Mouse (Mus musculus) monocyte, adult 5-6 weeks (primary cell): ENCODE measurements around the gene Synj2. TPM values are rescaled to one million over a fixed set of nuclear protein-coding genes. Genes with fewer than 3 reads are reported as not detected.

Experiments
- ATAC-seq: fragments of 153-309, 156-312 bp; replicated peaks from 2 replicates; pipeline ENCODE4 v1.8.0; 2017; ENCODE audit warnings: mild to moderate bottlenecking; ENCODE audit not compliant: low TSS enrichment, insufficient number of reproducible peaks, severe bottlenecking, poor library complexity, low FRiP score
- total RNA-seq: library from RNA; stranded (forward); fragments of 200-1000, 200-491, 200-594 nt; gene quantifications from 3 replicates; pipeline ENCODE4 v1.2.3, GENCODE M21; 2017

Gene Synj2
- total RNA-seq, 1 experiment from 2014 or later = 0.29 TPM

DNA sequence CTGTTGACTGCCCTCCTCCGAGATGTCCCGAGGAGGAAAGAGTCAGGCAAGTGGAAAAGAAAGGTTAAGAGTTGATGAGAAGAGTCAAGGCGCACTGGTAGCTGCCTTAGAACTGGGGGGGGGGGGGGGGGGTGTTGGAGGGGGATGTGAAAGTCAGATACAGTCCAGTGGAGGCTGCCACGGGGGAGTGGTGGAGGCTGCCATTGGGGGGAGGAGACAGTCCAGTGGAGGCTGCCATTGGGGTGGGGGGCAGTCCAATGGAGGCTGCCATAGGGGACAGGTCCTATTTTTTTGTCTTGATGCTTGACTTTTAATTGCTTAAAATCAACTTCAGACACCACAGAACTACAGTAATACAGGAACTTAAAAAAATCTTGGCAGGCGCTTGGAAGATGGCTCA is 8.9 kb upstream of the Synj2 start:
- no peak for ATAC-seq

GRCm38 (mm10) chr17:5934554-5935324 is 6.3 kb upstream of the Synj2 start:
- peak; percentile 80 for ATAC-seq

GRCm38 (mm10) chr17:5935680-5936079 is 5.4 kb upstream of the Synj2 start:
- no peak for ATAC-seq

GRCm38 (mm10) chr17:5936276-5936675 is 4.8 kb upstream of the Synj2 start:
- no peak for ATAC-seq

DNA sequence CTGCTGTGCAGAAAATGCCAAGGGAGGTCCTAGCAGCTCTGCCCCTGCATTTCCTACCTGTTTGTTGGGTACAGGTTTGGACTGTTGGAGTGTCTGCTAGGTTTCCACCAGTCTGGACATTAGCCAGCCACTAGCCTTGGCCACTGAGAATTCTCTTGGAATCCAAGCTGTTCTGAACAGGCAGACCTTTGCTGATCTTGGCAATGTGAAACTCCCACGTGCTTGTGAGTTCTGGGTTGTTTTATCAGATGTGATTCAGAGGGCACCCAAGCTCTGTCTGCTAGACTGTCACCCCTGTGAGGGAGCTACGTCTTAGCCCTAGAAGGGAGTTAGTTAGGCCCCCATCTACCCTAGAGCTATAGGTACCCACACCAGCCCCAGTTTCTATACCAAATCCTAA is 3.6 kb upstream of the Synj2 start:
- ATAC-seq = no peak

- no peak for ATAC-seq
Measured at GRCm38 (mm10) chr17:5939871-5940270, 1.2 kb upstream of the Synj2 start.

- 0 out of 2 replicates have a peak, but pooled peaks have one; percentile 45 for ATAC-seq
Measured at GRCm38 (mm10) chr17:5940792-5941191, 288 bp upstream of the Synj2 start.

DNA sequence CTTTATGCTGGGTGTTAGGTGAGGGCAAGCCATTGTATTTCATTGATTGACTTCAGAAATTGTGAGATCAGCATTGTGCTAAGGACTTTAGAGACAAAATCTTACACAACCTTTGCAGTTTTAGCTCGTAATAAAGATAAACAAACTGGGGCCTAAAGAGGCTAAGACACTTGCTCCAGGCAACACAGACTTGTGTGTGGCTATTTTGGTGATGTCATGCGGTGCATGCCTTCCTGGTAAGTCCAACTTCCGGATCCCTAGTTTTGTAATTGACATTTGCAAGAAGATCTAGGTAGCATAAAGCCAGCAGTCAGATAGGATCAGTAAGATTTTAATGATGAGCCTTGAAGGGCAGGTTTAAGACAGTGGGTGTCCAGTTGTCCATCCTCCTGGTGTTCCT is 1.1 kb downstream of the Synj2 start:
- no peak for ATAC-seq

GRCm38 (mm10) chr17:5943053-5943452 is 2.0 kb downstream of the Synj2 start:
- ATAC-seq = no peak

DNA sequence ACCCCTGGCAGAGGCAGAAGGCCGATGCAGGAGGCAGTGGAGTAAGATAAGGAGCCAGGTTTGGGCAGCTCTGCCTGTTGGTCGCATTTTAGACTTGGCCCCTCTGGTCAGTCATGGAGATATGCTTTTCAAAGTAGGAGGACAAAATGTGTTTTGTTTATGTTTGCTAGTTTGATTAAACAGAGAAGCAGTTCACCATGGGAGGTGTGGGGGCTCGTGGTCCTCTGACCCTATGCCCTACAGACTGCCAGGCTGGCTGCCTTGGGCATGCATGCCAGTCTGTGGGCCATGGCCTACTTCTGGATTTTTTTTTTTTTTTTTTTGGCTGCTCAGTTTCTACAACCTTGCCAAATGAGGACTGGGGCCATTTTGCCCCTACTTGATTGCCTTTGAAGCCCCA is 6.0 kb downstream of the Synj2 start:
- no peak for ATAC-seq

GRCm38 (mm10) chr17:5952455-5952854 is 11.4 kb downstream of the Synj2 start:
- ATAC-seq = no peak

DNA sequence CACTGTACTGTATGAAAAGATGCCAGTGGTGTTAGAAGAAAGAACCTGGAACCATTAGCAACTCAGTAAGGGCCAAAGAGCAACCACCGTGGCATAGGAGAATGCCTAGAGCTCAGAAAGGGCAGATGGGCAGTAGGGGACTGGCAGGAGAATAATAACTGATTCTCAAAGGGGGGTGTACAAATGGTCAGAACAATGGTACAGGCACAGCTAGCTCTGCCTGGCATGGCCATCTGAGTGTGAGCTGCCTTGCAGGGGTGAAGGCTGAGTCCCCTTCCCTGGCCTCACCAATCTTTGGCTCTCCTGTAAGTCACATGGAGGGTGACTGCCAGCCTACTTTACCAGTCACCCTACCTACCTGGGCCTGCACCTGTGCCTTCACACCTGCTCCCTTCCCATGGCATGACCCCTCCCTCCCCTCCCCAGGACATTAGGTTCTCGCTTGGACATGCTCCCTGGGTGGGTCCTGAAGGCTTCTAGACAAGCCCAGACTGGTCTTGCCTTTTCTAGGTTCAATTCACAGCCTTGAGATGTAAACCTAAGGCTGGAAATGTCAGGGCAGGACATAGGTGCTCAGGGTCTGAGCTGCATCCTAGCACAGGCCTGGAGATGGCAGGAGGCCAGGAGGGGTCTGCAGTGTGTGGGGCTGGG is 15.4 kb downstream of the Synj2 start:
- ATAC-seq = no peak

DNA sequence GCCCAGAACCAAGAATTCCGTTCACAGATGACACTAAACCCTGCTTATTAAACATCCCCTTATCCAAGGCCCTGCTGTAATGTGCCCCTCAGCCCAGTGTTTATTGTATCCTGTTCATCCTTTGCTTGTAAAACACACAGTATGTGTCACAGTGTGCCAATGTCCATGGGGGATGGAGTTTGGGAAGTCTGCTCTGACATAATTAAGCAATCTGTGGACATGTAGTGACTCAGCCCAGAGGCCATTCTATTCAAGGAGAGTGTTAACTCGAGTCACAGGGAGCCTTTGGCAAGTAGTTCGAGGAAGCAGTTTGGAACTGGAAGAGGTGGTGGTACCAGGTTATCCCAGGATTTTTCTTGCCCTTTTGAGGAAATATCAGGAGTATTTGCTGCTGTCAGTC is 16.0 kb downstream of the Synj2 start:
- no peak for ATAC-seq

DNA sequence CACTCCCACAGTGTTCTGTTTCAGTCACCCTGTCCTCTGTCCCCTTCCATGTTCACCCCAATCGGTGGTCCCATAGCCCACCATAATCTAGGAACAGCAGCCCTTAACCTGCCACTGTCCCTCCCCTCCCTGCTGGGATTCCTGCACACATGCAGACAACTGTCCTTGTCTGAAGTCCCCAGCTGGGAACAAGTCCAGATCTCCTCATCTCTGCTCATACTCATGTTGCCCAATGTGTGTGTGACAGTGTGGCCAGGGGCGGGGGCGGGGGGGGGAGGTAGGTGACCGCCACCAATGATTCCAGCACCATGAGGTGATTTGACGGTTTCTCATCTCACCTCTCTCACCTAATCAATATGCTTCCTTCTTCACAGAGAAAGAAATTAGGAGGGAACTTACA is 17.1 kb downstream of the Synj2 start:
- ATAC-seq = no peak

DNA sequence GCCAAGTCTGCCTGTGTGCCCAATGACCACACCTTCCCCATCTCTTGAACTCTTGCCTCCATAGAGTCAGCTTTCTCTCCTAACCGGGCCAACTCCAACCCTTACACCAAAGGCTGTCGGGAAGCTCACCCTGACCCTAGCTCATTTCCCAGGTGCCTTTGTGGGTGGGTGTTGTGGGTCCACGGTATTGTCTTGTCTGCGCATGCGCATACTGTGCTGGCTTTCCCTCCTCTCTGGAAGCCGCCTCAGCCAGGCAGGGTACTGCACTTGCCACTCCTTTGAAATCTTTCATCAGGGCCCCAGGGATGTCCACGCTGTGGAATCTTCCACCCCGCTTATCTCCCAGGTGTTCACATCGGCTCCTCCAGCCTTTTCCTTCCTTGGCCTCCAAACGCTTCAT is 17.6 kb downstream of the Synj2 start:
- no peak for ATAC-seq

- ATAC-seq = no peak
Measured at GRCm38 (mm10) chr17:5959096-5959495, 18.0 kb downstream of the Synj2 start.

- ATAC-seq = no peak
Measured at GRCm38 (mm10) chr17:5959802-5960201, 18.7 kb downstream of the Synj2 start.

DNA sequence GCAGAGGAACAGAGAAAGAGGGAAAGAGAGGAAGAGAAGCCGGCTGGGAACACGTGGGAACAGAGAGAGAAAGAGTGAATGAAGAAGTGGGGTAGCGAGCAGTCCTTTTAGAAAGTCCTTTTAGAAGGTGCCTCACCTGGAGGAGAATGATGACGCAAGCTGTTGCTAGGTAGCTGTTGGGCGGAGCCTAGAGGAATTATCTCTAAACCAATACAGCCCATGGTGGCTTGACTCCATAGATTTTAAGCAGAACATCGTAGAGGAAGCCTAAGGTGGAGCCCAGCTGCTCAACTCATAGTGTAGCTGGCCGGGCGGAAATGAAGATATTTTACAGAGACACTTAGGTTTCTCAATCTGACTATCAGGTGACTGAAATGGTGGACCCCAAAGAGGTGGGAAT is 22.7 kb downstream of the Synj2 start:
- ATAC-seq = no peak

GRCm38 (mm10) chr17:5965084-5965781 is 24.2 kb downstream of the Synj2 start:
- no peak for ATAC-seq

GRCm38 (mm10) chr17:5966706-5967105 is 25.6 kb downstream of the Synj2 start:
- no peak for ATAC-seq
